Comparison of ENCODE assay signal across 12 mouse cellular contexts in genomic region chr1:190797483-190798058, GRCm38 (mm10).
DNase-seq lines count a peak whose midpoint lies in the region; ATAC-seq and TF ChIP-seq lines count a peak whose summit lies in the region.
"Had no signal": no experiment of that assay in that cellular context is flagged by ENCODE, and none has a peak within 500 bp of the region (broad histone marks: within the 10 kb centered on the region; RNA-seq: fewer than 3 reads in every experiment).

No protein-coding gene starts in this region.

- TF ChIP-seq POLR2A in lung, adult 2 months (IDR thresholded peaks at IDR 0.05; ENCODE audit: borderline replicate concordance, extremely low read depth, low read depth, low read length), result no peak

- ATAC-seq in hindbrain, embryonic 16.5 days, result peak; percentile 21; the same call in 1 of the 2 replicates
- peak; percentile 17; the same call in 1 of the 2 replicates for ATAC-seq in lung, embryonic 16.5 days (ENCODE audit: low read depth)
- ATAC-seq in kidney, embryonic 16.5 days (ENCODE audit: low FRiP score, low TSS enrichment), result peak; percentile 72
- 0 out of 2 replicates have a peak, but pooled peaks have one; percentile 15 for ATAC-seq in monocyte, adult 5-6 weeks (replicated peaks; ENCODE audit: insufficient number of reproducible peaks, low FRiP score, low TSS enrichment, poor library complexity, severe bottlenecking)

- H3K4me3 ChIP-seq in hindbrain, embryonic 16.5 days (ENCODE audit: low read length), result no peak overlapping the region
- no peak overlapping the region for H3K4me3 ChIP-seq in hindbrain, embryonic 10.5 days
- H3K4me3 ChIP-seq in lung, embryonic 16.5 days (ENCODE audit: low read length), result no peak overlapping the region
- H3K4me3 ChIP-seq in lung, adult 2 months (replicated peaks; ENCODE audit: extremely low read depth, low read depth, low read length), result no peak overlapping the region
- H3K4me3 ChIP-seq in kidney, embryonic 16.5 days (ENCODE audit: low read length), result no peak overlapping the region
- H3K4me3 ChIP-seq: heart, adult 2 months; hindbrain, embryonic 15.5 days; limb, embryonic 10.5 days had no signal

- no peak for TF ChIP-seq CTCF in lung, adult 2 months (IDR thresholded peaks at IDR 0.05; ENCODE audit: insufficient read depth, low read length)

- no peaks in the 10 kb centered on the region for H3K9me3 ChIP-seq in hindbrain, embryonic 16.5 days (ENCODE audit: control insufficient read depth, low read length)
- no peaks in the 10 kb centered on the region for H3K9me3 ChIP-seq in hindbrain, embryonic 10.5 days
- no peaks in the 10 kb centered on the region for H3K9me3 ChIP-seq in lung, embryonic 16.5 days (ENCODE audit: control insufficient read depth, low read length)
- H3K9me3 ChIP-seq in kidney, embryonic 16.5 days (ENCODE audit: low read length), result no peaks in the 10 kb centered on the region
- H3K9me3 ChIP-seq: hindbrain, embryonic 15.5 days; limb, embryonic 10.5 days had no signal

- H3K27me3 ChIP-seq in hindbrain, embryonic 16.5 days (replicated peaks; ENCODE audit: control insufficient read depth, insufficient read depth, low read length), result no peaks in the 10 kb centered on the region
- no peaks in the 10 kb centered on the region for H3K27me3 ChIP-seq in hindbrain, embryonic 10.5 days (ENCODE audit: insufficient read depth, poor library complexity, severe bottlenecking)
- no peaks in the 10 kb centered on the region for H3K27me3 ChIP-seq in lung, embryonic 16.5 days (ENCODE audit: control insufficient read depth, insufficient read depth, low read depth, low read length)
- H3K27me3 ChIP-seq in kidney, embryonic 16.5 days (ENCODE audit: insufficient read depth, low read length), result no peaks in the 10 kb centered on the region
- H3K27me3 ChIP-seq: hindbrain, embryonic 15.5 days had no signal

- peaks cover 10% of the 10 kb centered on the region; the same call in 1 of the 2 replicates for H3K36me3 ChIP-seq in hindbrain, embryonic 16.5 days (ENCODE audit: control insufficient read depth, insufficient read depth, low read length)
- peaks cover 16% of the 10 kb centered on the region for H3K36me3 ChIP-seq in hindbrain, embryonic 10.5 days
- H3K36me3 ChIP-seq in lung, embryonic 16.5 days (ENCODE audit: control insufficient read depth, insufficient read depth, low read length), result peaks cover 9% of the 10 kb centered on the region
- H3K36me3 ChIP-seq in kidney, embryonic 16.5 days (ENCODE audit: insufficient read depth, low read length), result peaks cover 10% of the 10 kb centered on the region; the same call in 1 of the 2 replicates
- H3K36me3 ChIP-seq: hindbrain, embryonic 15.5 days had no signal

- H3K4me2 ChIP-seq in hindbrain, embryonic 16.5 days (ENCODE audit: low read length), result no peak overlapping the region
- H3K4me2 ChIP-seq in lung, embryonic 16.5 days (ENCODE audit: low read depth, low read length), result no peak overlapping the region
- H3K4me2 ChIP-seq in kidney, embryonic 16.5 days (replicated peaks; ENCODE audit: low read depth, low read length), result peak overlapping the region; percentile 18; the same call in 1 of the 2 replicates
- H3K4me2 ChIP-seq: hindbrain, embryonic 15.5 days had no signal

- WGBS in hindbrain, embryonic 16.5 days, result 76% methylated on average over 11 of the region's 11 CpGs
- 83% methylated on average over 11 of the region's 11 CpGs for WGBS in hindbrain, embryonic 10.5 days
- 52% methylated on average over 11 of the region's 11 CpGs for WGBS in lung, embryonic 16.5 days
- 64% methylated on average over 11 of the region's 11 CpGs for WGBS in lung, adult 2 months
- 62% methylated on average over 11 of the region's 11 CpGs for WGBS in kidney, embryonic 16.5 days

- no peak for DNase-seq in hindbrain, embryonic 10.5 days (ENCODE audit: low spot score)
- DNase-seq in lung, adult 2 months, result no peak
- no peak for DNase-seq in heart, postnatal 10 days
- DNase-seq: heart, adult 2 months; spleen, adult 18-20 months; thymus, postnatal 36 days had no signal

- H3K9ac ChIP-seq in hindbrain, embryonic 16.5 days (ENCODE audit: low read depth, low read length), result no peak overlapping the region
- no peak overlapping the region for H3K9ac ChIP-seq in lung, embryonic 16.5 days (ENCODE audit: low read length)
- H3K9ac ChIP-seq in kidney, embryonic 16.5 days (replicated peaks; ENCODE audit: low read length), result no peak overlapping the region
- H3K9ac ChIP-seq: hindbrain, embryonic 15.5 days had no signal

- peaks cover 5% of the 10 kb centered on the region; the same call in 1 of the 2 replicates for H3K4me1 ChIP-seq in hindbrain, embryonic 16.5 days (ENCODE audit: control insufficient read depth, insufficient read depth, low read depth, low read length)
- peaks cover 14% of the 10 kb centered on the region for H3K4me1 ChIP-seq in hindbrain, embryonic 10.5 days (replicated peaks)
- peaks cover 6% of the 10 kb centered on the region for H3K4me1 ChIP-seq in lung, embryonic 16.5 days (replicated peaks; ENCODE audit: control insufficient read depth, insufficient read depth, low read length)
- no peaks in the 10 kb centered on the region for H3K4me1 ChIP-seq in lung, adult 2 months (ENCODE audit: control insufficient read depth, insufficient read depth, low read length)
- peaks cover 7% of the 10 kb centered on the region; the same call in 1 of the 2 replicates for H3K4me1 ChIP-seq in kidney, embryonic 16.5 days (ENCODE audit: insufficient read depth, low read length)
- H3K4me1 ChIP-seq: limb, embryonic 10.5 days had no signal

- intact Hi-C loops in heart, postnatal 10 days (cut with DNase I), result loop anchor here (2.0 to 5.0 kb wide), 3 partner anchors 625 to 910 kb away; partner anchors contain the start of gene Prox1

- H3K27ac ChIP-seq in hindbrain, embryonic 16.5 days (ENCODE audit: low read depth, low read length), result no peak overlapping the region
- no peak overlapping the region for H3K27ac ChIP-seq in hindbrain, embryonic 10.5 days
- no peak overlapping the region for H3K27ac ChIP-seq in lung, embryonic 16.5 days (ENCODE audit: low read length)
- peak overlapping the region; percentile 68 for H3K27ac ChIP-seq in kidney, embryonic 16.5 days (ENCODE audit: low read length)
- H3K27ac ChIP-seq: heart, adult 2 months; hindbrain, embryonic 15.5 days had no signal

Comparison
In these comparisons a context has a peak if more than half of its experiments do, and no peak if none do; other contexts are left out.
1. ATAC-seq: peak in every context shown above with its lines; median percentile 72 in kidney, embryonic 16.5 days; 21 in hindbrain, embryonic 16.5 days; 17 in lung, embryonic 16.5 days; 15 in monocyte, adult 5-6 weeks.